15 mouse cellular contexts compared by ENCODE assay signal in genomic region chr3:15231433-15231832, GRCm38 (mm10).
"Had no signal": no experiment of that assay in that cellular context is flagged by ENCODE, and none has a peak within 500 bp of the region (broad histone marks: within the 10 kb centered on the region; RNA-seq: fewer than 3 reads in every experiment).

No protein-coding gene starts in this region.

- ATAC-seq: intestine, postnatal 0 days; liver, embryonic 12.5 days had no signal

- DNase-seq: kidney, postnatal 14 days; lung, embryonic 14.5 days; lung, postnatal 10 days; lung, postnatal 4 days; right cerebral cortex, postnatal 4 days; spleen, adult 18-20 months; thymus, adult 2 months; thymus, postnatal 36 days had no signal

- H3K4me3 ChIP-seq: left cerebral cortex, adult 2 months; limb, embryonic 15.5 days; liver, embryonic 12.5 days; megakaryocyte, embryonic 14.5 days; neural tube, embryonic 15.5 days had no signal

- H3K9me3 ChIP-seq: limb, embryonic 15.5 days; liver, embryonic 12.5 days; megakaryocyte, embryonic 14.5 days; neural tube, embryonic 15.5 days had no signal

- H3K27ac ChIP-seq: left cerebral cortex, adult 2 months; limb, embryonic 15.5 days; liver, embryonic 12.5 days; neural tube, embryonic 15.5 days had no signal

- H3K36me3 ChIP-seq: limb, embryonic 15.5 days; liver, embryonic 12.5 days; neural tube, embryonic 15.5 days had no signal

- H3K4me2 ChIP-seq: limb, embryonic 15.5 days; liver, embryonic 12.5 days; lung, embryonic 14.5 days; midbrain, embryonic 11.5 days; neural tube, embryonic 15.5 days had no signal

- H3K9ac ChIP-seq: limb, embryonic 15.5 days; liver, embryonic 12.5 days; lung, embryonic 14.5 days; neural tube, embryonic 15.5 days had no signal

- H3K27me3 ChIP-seq: limb, embryonic 15.5 days; liver, embryonic 12.5 days; megakaryocyte, embryonic 14.5 days; neural tube, embryonic 15.5 days had no signal

- H3K4me1 ChIP-seq: limb, embryonic 15.5 days; liver, embryonic 12.5 days; neural tube, embryonic 15.5 days had no signal
